Comparison of ENCODE assay signal across 8 mouse cellular contexts in genomic region chr7:45061532-45062075, GRCm38 (mm10). TPM values are rescaled to one million over a fixed set of nuclear protein-coding genes. Genes with fewer than 3 reads are reported as not detected.
DNase-seq lines count a peak whose midpoint lies in the region; ATAC-seq and TF ChIP-seq lines count a peak whose summit lies in the region.

No protein-coding gene starts in this region.

- intact Hi-C loops in heart, adult 2 months (cut with DNase I), result no loop called here
- intact Hi-C loops in heart, postnatal 25 days (cut with DNase I), result no loop called here
- intact Hi-C loops in left cerebral cortex, postnatal 14 days (cut with DNase I), result no loop called here

- no peaks in the 10 kb centered on the region for H3K27me3 ChIP-seq in heart, adult 2 months (ENCODE audit: control insufficient read depth, insufficient read depth, low read length)
- no peaks in the 10 kb centered on the region for H3K27me3 ChIP-seq in hindbrain, embryonic 12.5 days
- H3K27me3 ChIP-seq in limb, embryonic 15.5 days, result no peaks in the 10 kb centered on the region
- no peaks in the 10 kb centered on the region for H3K27me3 ChIP-seq in midbrain, postnatal 0 days (ENCODE audit: insufficient read depth, low read length)

- H3K79me2 ChIP-seq in heart, adult 2 months (replicated peaks; ENCODE audit: control insufficient read depth, insufficient read depth, low read length), result no peaks in the 10 kb centered on the region; the same call in 1 of the 2 replicates

- H3K4me2 ChIP-seq in hindbrain, embryonic 12.5 days (replicated peaks), result peak overlapping the region; percentile 74
- H3K4me2 ChIP-seq in limb, embryonic 15.5 days, result peak overlapping the region; percentile 55
- peak overlapping the region; percentile 50 for H3K4me2 ChIP-seq in midbrain, postnatal 0 days (ENCODE audit: low read depth, low read length, poor library complexity, severe bottlenecking)

- WGBS in heart, adult 2 months, result 17% methylated on average over 11 of the region's 11 CpGs
- 15% methylated on average over 11 of the region's 11 CpGs for WGBS in hindbrain, embryonic 12.5 days
- 11% methylated on average over 11 of the region's 11 CpGs for whole genome bisulfite sequencing in limb, embryonic 15.5 days
- WGBS in midbrain, postnatal 0 days, result 21% methylated on average over 11 of the region's 11 CpGs

- peak overlapping the region; percentile 99 for H3K27ac ChIP-seq in heart, adult 2 months
- H3K27ac ChIP-seq in brown adipose tissue, adult 24 weeks (replicated peaks; ENCODE audit: low read depth, low read length), result peak overlapping the region; percentile 18; the same call in 1 of the 2 replicates
- H3K27ac ChIP-seq in hindbrain, embryonic 12.5 days, result peak overlapping the region; percentile 83; the same call in 1 of the 2 replicates
- peak overlapping the region; percentile 96 for H3K27ac ChIP-seq in limb, embryonic 15.5 days
- H3K27ac ChIP-seq in midbrain, postnatal 0 days (ENCODE audit: low read depth, low read length), result peak overlapping the region; percentile 91; the same call in 1 of the 2 replicates

- TF ChIP-seq CTCF in heart, adult 2 months (IDR thresholded peaks at IDR 0.05), result no peak
- TF ChIP-seq CTCF in midbrain, postnatal 0 days (IDR thresholded peaks at IDR 0.05), result no peak

- no peaks in the 10 kb centered on the region for H3K9me3 ChIP-seq in hindbrain, embryonic 12.5 days (replicated peaks)
- H3K9me3 ChIP-seq in limb, embryonic 15.5 days, result no peaks in the 10 kb centered on the region
- no peaks in the 10 kb centered on the region for H3K9me3 ChIP-seq in midbrain, postnatal 0 days (ENCODE audit: low read length)

- no peak for DNase-seq in heart, adult 2 months
- DNase-seq in heart, postnatal 25 days (ENCODE audit: low spot score), result no peak
- no peak for DNase-seq in midbrain, postnatal 0 days (ENCODE audit: low spot score)
- DNase-seq in left cerebral cortex, postnatal 14 days (ENCODE audit: low spot score in 2 of 2), result no peak

- peak overlapping the region; percentile 91 for H3K4me3 ChIP-seq in heart, adult 2 months
- peak overlapping the region; percentile 75 for H3K4me3 ChIP-seq in brown adipose tissue, adult 24 weeks (ENCODE audit: insufficient read depth, low read depth, low read length)
- H3K4me3 ChIP-seq in hindbrain, embryonic 12.5 days, result peak overlapping the region; percentile 51
- H3K4me3 ChIP-seq in limb, embryonic 15.5 days, result peak overlapping the region; percentile 72
- peak overlapping the region; percentile 60; the same call in 1 of the 2 replicates for H3K4me3 ChIP-seq in midbrain, postnatal 0 days (ENCODE audit: low read depth, low read length)

- peaks cover 4% of the 10 kb centered on the region; the same call in 1 of the 2 replicates for H3K4me1 ChIP-seq in heart, adult 2 months (ENCODE audit: control insufficient read depth, insufficient read depth, low read length)
- peaks cover 4% of the 10 kb centered on the region; the same call in 1 of the 2 replicates for H3K4me1 ChIP-seq in brown adipose tissue, adult 24 weeks (ENCODE audit: control insufficient read depth, insufficient read depth, insufficient read length, low read length)
- peaks cover 28% of the 10 kb centered on the region for H3K4me1 ChIP-seq in hindbrain, embryonic 12.5 days
- H3K4me1 ChIP-seq in limb, embryonic 15.5 days, result peaks cover 21% of the 10 kb centered on the region
- peaks cover 18% of the 10 kb centered on the region; the same call in 1 of the 2 replicates for H3K4me1 ChIP-seq in midbrain, postnatal 0 days (ENCODE audit: insufficient read depth, low read length)

- TF ChIP-seq EP300 in heart, adult 2 months (IDR thresholded peaks at IDR 0.05; ENCODE audit: insufficient read depth, low read depth, low read length), result no peak

- no peak for ATAC-seq in hindbrain, embryonic 12.5 days (ENCODE audit: low FRiP score)
- no peak for ATAC-seq in limb, embryonic 15.5 days (ENCODE audit: insufficient number of reproducible peaks, low FRiP score, low TSS enrichment, low read depth)
- ATAC-seq in midbrain, postnatal 0 days (ENCODE audit: low FRiP score), result no peak
- ATAC-seq in granulocyte monocyte progenitor cell, adult 5-6 weeks (replicated peaks; ENCODE audit: poor library complexity, severe bottlenecking), result no peak

- 0 out of 2 replicates have a peak overlapping the region, but pooled peaks have one; percentile 48 for H3K9ac ChIP-seq in heart, adult 2 months (ENCODE audit: low read depth, low read length)
- H3K9ac ChIP-seq in hindbrain, embryonic 12.5 days, result peak overlapping the region; percentile 46; the same call in 1 of the 2 replicates
- H3K9ac ChIP-seq in limb, embryonic 15.5 days, result peak overlapping the region; percentile 27
- H3K9ac ChIP-seq in midbrain, postnatal 0 days (replicated peaks; ENCODE audit: low read length, poor library complexity, severe bottlenecking), result peak overlapping the region; percentile 65; the same call in 1 of the 2 replicates

- TF ChIP-seq POLR2A in heart, adult 2 months (IDR thresholded peaks at IDR 0.05; ENCODE audit: insufficient read depth, low read depth, low read length), result no peak

- no peaks in the 10 kb centered on the region for H3K36me3 ChIP-seq in heart, adult 2 months (ENCODE audit: control insufficient read depth, insufficient read depth, low read length)
- H3K36me3 ChIP-seq in hindbrain, embryonic 12.5 days, result no peaks in the 10 kb centered on the region
- H3K36me3 ChIP-seq in limb, embryonic 15.5 days, result peaks cover 13% of the 10 kb centered on the region; the same call in 1 of the 2 replicates
- H3K36me3 ChIP-seq in midbrain, postnatal 0 days (ENCODE audit: insufficient read depth, low read length), result no peaks in the 10 kb centered on the region

RNA-seq across cellular contexts. Expression of gene Nosip, which starts 0.6 kb away (rescaled TPM):
- total RNA-seq in heart, adult 2 months (2021), result 10 to 100 TPM; 27.0 to 29.3 TPM
- polyA plus RNA-seq in heart, adult 2 months (2012; rRNA removed), result 41.7 and 43.6 TPM in 2 replicates
- 10 to 100 TPM; 25.7 to 27.8 TPM for total RNA-seq in heart, postnatal 25 days (2021)
- 24.3 and 26.8 TPM in 2 replicates for polyA plus RNA-seq in brown adipose tissue, adult 24 weeks (2012; ENCODE audit: insufficient read depth, insufficient read length, missing spikeins)
- polyA plus RNA-seq in hindbrain, embryonic 12.5 days (2016; fragmentation: Nextera tagmentation; extraction: Ambion mirVana), result 55.9 and 60.0 TPM in 2 replicates
- 63.0 and 70.3 TPM in 2 replicates for polyA plus RNA-seq in limb, embryonic 15.5 days (2015; fragmentation: Nextera tagmentation; extraction: Ambion mirVana)
- 68.3 and 79.4 TPM in 2 replicates for total RNA-seq in midbrain, postnatal 0 days (2014; rRNA removed)
- 70.0 and 72.3 TPM in 2 replicates for polyA plus RNA-seq in midbrain, postnatal 0 days (2015; fragmentation: Nextera tagmentation; extraction: Ambion mirVana)
- 42.2 and 57.2 TPM in 2 replicates for total RNA-seq in granulocyte monocyte progenitor cell, adult 5-6 weeks (2014; fragmentation: Nextera tagmentation)
- 49.4 and 63.1 TPM in 2 replicates for total RNA-seq in granulocyte monocyte progenitor cell, adult 5-6 weeks (2017)
- 10 to 100 TPM; 52.4 to 54.1 TPM for total RNA-seq in left cerebral cortex, postnatal 14 days (2021)

RNA-seq across cellular contexts. Expression of gene Prrg2, which starts 0.9 kb away (rescaled TPM):
- 1 to 10 TPM; 5.5 to 6.2 TPM for total RNA-seq in heart, adult 2 months (2021)
- polyA plus RNA-seq in heart, adult 2 months (2012; rRNA removed), result 19.8 and 23.6 TPM in 2 replicates
- total RNA-seq in heart, postnatal 25 days (2021), result 1 to 10 TPM; 6.8 to 7.1 TPM
- polyA plus RNA-seq in brown adipose tissue, adult 24 weeks (2012; ENCODE audit: insufficient read depth, insufficient read length, missing spikeins), result 17.2 and 33.8 TPM in 2 replicates
- 17.8 and 18.0 TPM in 2 replicates for polyA plus RNA-seq in hindbrain, embryonic 12.5 days (2016; fragmentation: Nextera tagmentation; extraction: Ambion mirVana)
- 23.1 and 25.1 TPM in 2 replicates for polyA plus RNA-seq in limb, embryonic 15.5 days (2015; fragmentation: Nextera tagmentation; extraction: Ambion mirVana)
- total RNA-seq in midbrain, postnatal 0 days (2014; rRNA removed), result 7.7 and 10.3 TPM in 2 replicates
- polyA plus RNA-seq in midbrain, postnatal 0 days (2015; fragmentation: Nextera tagmentation; extraction: Ambion mirVana), result 13.7 and 15.7 TPM in 2 replicates
- 6.8 and 9.4 TPM in 2 replicates for total RNA-seq in granulocyte monocyte progenitor cell, adult 5-6 weeks (2014; fragmentation: Nextera tagmentation)
- 4.8 and 5.3 TPM in 2 replicates for total RNA-seq in granulocyte monocyte progenitor cell, adult 5-6 weeks (2017)
- 1 to 10 TPM; 6.6 to 7.1 TPM for total RNA-seq in left cerebral cortex, postnatal 14 days (2021)

RNA-seq across cellular contexts. Expression of gene Prr12, which starts 8.9 kb away (rescaled TPM):
- 10 to 100 TPM; 22.4 to 23.0 TPM for total RNA-seq in heart, adult 2 months (2021)
- 4.9 and 7.1 TPM in 2 replicates for polyA plus RNA-seq in heart, adult 2 months (2012; rRNA removed)
- 10 to 100 TPM; 23.2 to 27.7 TPM for total RNA-seq in heart, postnatal 25 days (2021)
- polyA plus RNA-seq in brown adipose tissue, adult 24 weeks (2012; ENCODE audit: insufficient read depth, insufficient read length, missing spikeins), result 4.8 and 5.4 TPM in 2 replicates
- polyA plus RNA-seq in hindbrain, embryonic 12.5 days (2016; fragmentation: Nextera tagmentation; extraction: Ambion mirVana), result 10.9 and 14.0 TPM in 2 replicates
- 9.3 and 11.5 TPM in 2 replicates for polyA plus RNA-seq in limb, embryonic 15.5 days (2015; fragmentation: Nextera tagmentation; extraction: Ambion mirVana)
- 17.4 and 17.9 TPM in 2 replicates for total RNA-seq in midbrain, postnatal 0 days (2014; rRNA removed)
- 8.8 and 9.2 TPM in 2 replicates for polyA plus RNA-seq in midbrain, postnatal 0 days (2015; fragmentation: Nextera tagmentation; extraction: Ambion mirVana)
- 21.1 and 29.6 TPM in 2 replicates for total RNA-seq in granulocyte monocyte progenitor cell, adult 5-6 weeks (2014; fragmentation: Nextera tagmentation)
- total RNA-seq in granulocyte monocyte progenitor cell, adult 5-6 weeks (2017), result 1.7 and 4.1 TPM in 2 replicates
- 10 to 100 TPM; 61.4 to 65.7 TPM for total RNA-seq in left cerebral cortex, postnatal 14 days (2021)

RNA-seq across cellular contexts. Expression of gene Rcn3, which starts 30.4 kb away (rescaled TPM):
- total RNA-seq in heart, adult 2 months (2021), result 10 to 100 TPM; 24.6 to 27.9 TPM
- polyA plus RNA-seq in heart, adult 2 months (2012; rRNA removed), result 52.2 and 64.5 TPM in 2 replicates
- 10 to 100 TPM; 28.1 to 32.4 TPM for total RNA-seq in heart, postnatal 25 days (2021)
- polyA plus RNA-seq in brown adipose tissue, adult 24 weeks (2012; ENCODE audit: insufficient read depth, insufficient read length, missing spikeins), result 12.7 and 16.4 TPM in 2 replicates
- polyA plus RNA-seq in hindbrain, embryonic 12.5 days (2016; fragmentation: Nextera tagmentation; extraction: Ambion mirVana), result 177 and 180 TPM in 2 replicates
- 653 and 714 TPM in 2 replicates for polyA plus RNA-seq in limb, embryonic 15.5 days (2015; fragmentation: Nextera tagmentation; extraction: Ambion mirVana)
- total RNA-seq in midbrain, postnatal 0 days (2014; rRNA removed), result 24.2 and 29.5 TPM in 2 replicates
- 31.9 and 33.6 TPM in 2 replicates for polyA plus RNA-seq in midbrain, postnatal 0 days (2015; fragmentation: Nextera tagmentation; extraction: Ambion mirVana)
- total RNA-seq in granulocyte monocyte progenitor cell, adult 5-6 weeks (2014; fragmentation: Nextera tagmentation), result 2.2 and 11.6 TPM in 2 replicates
- total RNA-seq in granulocyte monocyte progenitor cell, adult 5-6 weeks (2017), result 4.1 and 7.0 TPM in 2 replicates
- 1 to 10 TPM; 7.5 to 7.8 TPM for total RNA-seq in left cerebral cortex, postnatal 14 days (2021)

RNA-seq across cellular contexts. Expression of gene Fcgrt, which starts 42.0 kb away (rescaled TPM):
- 10 to 100 TPM; 60.3 to 67.5 TPM for total RNA-seq in heart, adult 2 months (2021)
- polyA plus RNA-seq in heart, adult 2 months (2012; rRNA removed), result 82.8 and 100 TPM in 2 replicates
- total RNA-seq in heart, postnatal 25 days (2021), result 10 to 100 TPM; 66.1 to 71.7 TPM
- 167 and 170 TPM in 2 replicates for polyA plus RNA-seq in brown adipose tissue, adult 24 weeks (2012; ENCODE audit: insufficient read depth, insufficient read length, missing spikeins)
- polyA plus RNA-seq in hindbrain, embryonic 12.5 days (2016; fragmentation: Nextera tagmentation; extraction: Ambion mirVana), result 20.2 and 21.0 TPM in 2 replicates
- 99.7 and 121 TPM in 2 replicates for polyA plus RNA-seq in limb, embryonic 15.5 days (2015; fragmentation: Nextera tagmentation; extraction: Ambion mirVana)
- 27.2 and 30.5 TPM in 2 replicates for total RNA-seq in midbrain, postnatal 0 days (2014; rRNA removed)
- polyA plus RNA-seq in midbrain, postnatal 0 days (2015; fragmentation: Nextera tagmentation; extraction: Ambion mirVana), result 36.4 and 44.5 TPM in 2 replicates
- total RNA-seq in granulocyte monocyte progenitor cell, adult 5-6 weeks (2014; fragmentation: Nextera tagmentation), result 2.1 and 3.8 TPM in 2 replicates
- total RNA-seq in granulocyte monocyte progenitor cell, adult 5-6 weeks (2017), result 2.7 and 3.6 TPM in 2 replicates
- 10 to 100 TPM; 21.0 to 22.8 TPM for total RNA-seq in left cerebral cortex, postnatal 14 days (2021)

Comparison
In these comparisons a context has a peak if more than half of its experiments do, and no peak if none do; other contexts are left out.
1. H3K27ac ChIP-seq: peak in every context shown above with its lines; median percentile 99 in heart, adult 2 months; 96 in limb, embryonic 15.5 days; 91 in midbrain, postnatal 0 days; 83 in hindbrain, embryonic 12.5 days; 18 in brown adipose tissue, adult 24 weeks.